Mouse (Mus musculus) testis, adult 2 months (tissue): Measurements from ENCODE around the gene Adap2.

ENCODE experiments used
- CTCF ChIP-seq: fragments of 200-500 bp; IDR thresholded peaks from 2 replicates; pipeline ENCODE4 v1.5.1; 2012; ENCODE audit warnings: low read depth, mild to moderate bottlenecking, inconsistent platforms, low read length, moderate library complexity; ENCODE audit not compliant: control insufficient read depth, insufficient read depth, insufficient replicate concordance
- POLR2A ChIP-seq: fragments of 200-500 bp; IDR thresholded peaks from 2 replicates; pipeline ENCODE4 v1.6.1; 2012; ENCODE audit warnings: low read depth, mild to moderate bottlenecking, inconsistent platforms, low read length, moderate library complexity; ENCODE audit not compliant: control insufficient read depth

DNA sequence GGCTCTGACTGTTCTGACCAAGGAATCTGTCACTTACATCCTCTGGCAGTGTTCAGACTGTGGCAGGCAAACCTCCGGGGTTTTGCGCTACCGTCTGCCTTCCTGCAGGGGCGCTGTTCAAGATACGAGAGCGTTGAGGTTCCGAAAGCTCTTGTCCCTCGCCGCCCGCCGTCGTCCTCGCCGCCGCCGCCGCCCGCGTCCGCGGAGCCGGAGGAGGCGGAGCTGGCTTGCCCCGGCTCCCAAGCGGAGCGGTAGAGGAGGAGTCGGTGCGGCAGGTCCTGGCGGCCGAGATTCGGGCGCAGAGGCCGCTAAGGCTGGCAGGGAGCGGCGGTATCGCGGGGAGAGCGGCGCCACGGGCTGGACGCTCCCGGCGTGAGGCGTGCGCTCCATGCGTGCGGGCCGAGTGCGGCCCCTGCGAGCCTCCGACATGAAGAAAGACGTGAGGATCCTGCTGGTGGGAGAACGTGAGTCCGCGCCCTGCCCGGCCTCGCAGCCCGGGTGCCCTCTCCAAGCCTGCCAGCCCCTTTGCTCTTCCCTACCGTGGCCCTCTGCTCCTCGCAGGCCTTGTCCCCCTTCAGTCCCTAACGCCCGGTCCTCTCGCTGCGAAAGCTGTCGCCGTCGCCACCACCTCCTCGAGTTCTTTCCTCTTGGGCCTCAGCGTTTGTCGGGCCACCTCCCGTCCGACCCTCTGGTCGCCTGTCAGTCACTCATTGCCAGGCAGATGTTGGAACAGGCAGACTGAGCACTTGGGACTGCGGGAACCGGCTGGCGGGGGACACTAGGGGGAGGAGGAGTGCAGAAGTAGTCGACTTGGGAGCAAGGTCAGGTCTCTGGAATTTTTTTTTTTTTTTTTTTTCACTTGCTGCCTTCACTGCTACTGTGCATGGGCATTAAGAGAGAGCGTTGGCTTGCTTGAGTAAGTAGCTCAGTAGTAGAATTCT is 55.2 kb downstream of the Adap2 start, which contains the start of gene Rhot1:
- TF ChIP-seq POLR2A (peak; percentile 74), CTCF (peak; percentile 94)
